Mouse (Mus musculus) ES-Bruce4 (cell line): ENCODE results near the gene Snd1.

Experiments
- EP300 ChIP-seq: IDR thresholded peaks from 2 replicates; pipeline ENCODE4 v1.6.1; 2011; ENCODE audit warnings: low read depth, low read length; ENCODE audit not compliant: insufficient read depth
- POLR2A ChIP-seq: IDR thresholded peaks from one replicate; pipeline ENCODE4 v1.8.1; 2011; ENCODE audit warnings: low read length; ENCODE audit not compliant: insufficient read depth

DNA sequence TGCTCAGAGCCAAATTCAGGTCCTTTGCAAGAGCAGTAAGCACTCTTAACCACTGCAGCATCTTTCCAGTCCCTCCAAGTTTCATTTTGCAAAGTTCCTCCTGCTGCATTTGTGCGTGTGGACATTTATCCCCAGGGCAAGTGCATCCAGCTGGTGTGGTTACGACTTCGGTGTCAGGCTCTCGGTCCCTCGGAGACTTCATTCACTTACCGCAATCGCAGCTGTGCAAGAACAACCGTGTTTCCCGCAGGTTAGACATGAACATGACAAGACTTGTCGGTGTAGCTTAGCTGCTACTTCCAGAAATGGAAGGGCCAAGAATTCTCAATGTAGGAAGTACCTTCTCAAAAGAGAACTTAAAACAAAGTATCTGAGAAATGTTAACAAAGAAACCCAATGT lies 482.5 kb downstream of the Snd1 start:
- TF ChIP-seq POLR2A = no peak
- TF ChIP-seq EP300 = no peak
